Mouse (Mus musculus) spleen, postnatal 10 days (tissue): ENCODE results near the gene Gm10188.

Experiments used
- DNase-seq, 2 experiments: peaks; one replicate each; pipeline ENCODE4 v3.0.0; 2021 to 2022; ENCODE audit warnings: low spot score in 2 of 2

The Gm10188 gene

GRCm38 (mm10) chr1:132195100-132195499, 34.5 kb downstream of the Gm10188 start:
- DNase-seq = no peak

GRCm38 (mm10) chr1:132194624-132195023, 34.9 kb downstream of the Gm10188 start:
- DNase-seq = no peak

DNA sequence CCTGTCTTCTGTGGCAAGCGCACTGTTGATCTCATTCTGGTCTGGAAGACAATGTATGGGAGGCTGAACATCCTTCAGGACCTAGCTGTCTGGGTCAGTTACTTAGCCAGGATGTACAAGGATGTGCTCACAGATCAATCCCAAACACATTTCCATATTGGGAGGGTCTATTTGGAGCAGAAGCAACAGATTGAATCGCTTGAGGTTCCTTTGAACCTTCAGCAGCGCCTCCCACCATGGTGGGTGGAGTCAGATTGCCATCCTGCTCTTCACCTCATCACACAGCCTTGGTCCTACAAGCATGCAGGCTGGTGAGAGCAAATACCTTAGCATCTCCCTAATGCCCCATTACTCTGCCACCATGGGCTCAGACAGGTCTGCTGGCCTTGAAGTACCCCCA, 35.8 kb downstream of the Gm10188 start:
- no peak for DNase-seq

- no peak for DNase-seq
These were observed 37.5 kb downstream of the Gm10188 start for GRCm38 (mm10) chr1:132191786-132192680.

- DNase-seq = no peak
These were observed 38.3 kb downstream of the Gm10188 start, which contains the start of the genes Lemd1 and AC124108.1 for GRCm38 (mm10) chr1:132191093-132191785. TSS of gene Lemd1 (plus strand) at chr1:132191431. TSS of gene AC124108.1 (plus strand) at chr1:132191457.

GRCm38 (mm10) chr1:132190621-132191092, 38.9 kb downstream of the Gm10188 start:
- no peak for DNase-seq

- no peak for DNase-seq
These were observed 39.5 kb downstream of the Gm10188 start for GRCm38 (mm10) chr1:132190040-132190513.

GRCm38 (mm10) chr1:132189231-132189630, 40.3 kb downstream of the Gm10188 start:
- no peak for DNase-seq

- no peak for DNase-seq
These were observed 41.0 kb downstream of the Gm10188 start for GRCm38 (mm10) chr1:132188442-132189066.

DNA sequence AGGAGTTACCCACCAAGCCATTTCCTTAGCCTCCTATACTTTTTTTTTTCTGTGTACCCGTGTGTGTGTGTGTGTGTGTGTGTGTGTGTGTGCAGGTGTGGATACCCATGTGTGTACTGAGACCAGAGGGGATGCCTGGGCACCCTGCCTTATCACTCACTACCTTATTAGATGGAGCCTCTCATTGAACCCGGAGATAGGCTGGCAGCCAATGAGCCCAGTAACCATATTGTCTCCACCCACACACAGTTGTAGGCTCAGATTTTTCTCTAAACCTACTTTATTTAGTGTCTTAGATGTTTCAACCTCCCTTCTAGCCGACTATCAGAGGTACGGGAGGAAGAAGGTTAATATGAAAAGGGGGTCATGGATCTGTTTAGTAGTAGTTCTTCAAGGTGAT, 43.3 kb downstream of the Gm10188 start:
- no peak for DNase-seq
